Mouse (Mus musculus): ENCODE measurements around the gene Izumo1.
A peak's percentile ranks its signal among the peaks of the same experiment; 100 is the strongest.
"Not testable (repeated sequence)": the region's sequence is repeated elsewhere in the genome, so short reads cannot be mapped to it uniquely, and the experiment has no call there.

Gene Izumo1

DNA sequence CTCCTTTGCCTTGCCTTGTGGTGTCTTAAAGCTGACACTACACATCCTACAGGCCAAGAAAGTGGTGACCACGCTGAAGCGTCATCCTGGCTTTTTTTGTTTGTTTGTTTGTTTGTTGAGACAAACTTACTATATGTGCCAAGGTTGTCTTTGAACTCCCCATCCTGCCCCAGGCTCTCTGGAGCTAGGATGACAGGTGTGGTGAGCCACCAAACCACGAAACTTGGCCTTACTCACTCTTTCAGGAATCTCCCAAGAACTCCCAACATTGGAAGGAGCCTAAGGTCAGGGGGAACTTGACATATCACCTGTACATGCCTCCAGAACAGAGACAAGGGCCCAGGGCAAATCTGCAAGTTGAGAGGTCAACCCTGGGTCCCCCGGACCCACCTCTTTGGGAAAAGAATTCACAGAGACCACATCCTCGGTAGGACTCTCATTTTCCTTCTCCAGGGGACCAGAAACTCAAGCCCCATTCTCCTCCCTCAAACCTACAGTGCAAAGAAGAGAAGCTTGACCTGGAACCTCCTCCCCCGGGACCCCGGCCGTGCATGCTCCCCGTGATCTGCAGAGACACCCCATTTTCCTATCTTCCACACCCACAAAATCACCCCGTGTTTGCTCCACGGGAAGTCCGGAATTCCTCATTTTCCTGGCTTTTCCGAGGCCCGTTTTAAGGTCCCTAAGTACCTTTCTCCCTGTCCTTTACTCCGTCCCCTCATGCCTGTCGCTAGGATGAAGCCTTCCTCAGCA lies 21.1 kb downstream of the Izumo1 start:
- DNase-seq (ENCODE audit: low spot score in 2 of 2), result no peak

DNA sequence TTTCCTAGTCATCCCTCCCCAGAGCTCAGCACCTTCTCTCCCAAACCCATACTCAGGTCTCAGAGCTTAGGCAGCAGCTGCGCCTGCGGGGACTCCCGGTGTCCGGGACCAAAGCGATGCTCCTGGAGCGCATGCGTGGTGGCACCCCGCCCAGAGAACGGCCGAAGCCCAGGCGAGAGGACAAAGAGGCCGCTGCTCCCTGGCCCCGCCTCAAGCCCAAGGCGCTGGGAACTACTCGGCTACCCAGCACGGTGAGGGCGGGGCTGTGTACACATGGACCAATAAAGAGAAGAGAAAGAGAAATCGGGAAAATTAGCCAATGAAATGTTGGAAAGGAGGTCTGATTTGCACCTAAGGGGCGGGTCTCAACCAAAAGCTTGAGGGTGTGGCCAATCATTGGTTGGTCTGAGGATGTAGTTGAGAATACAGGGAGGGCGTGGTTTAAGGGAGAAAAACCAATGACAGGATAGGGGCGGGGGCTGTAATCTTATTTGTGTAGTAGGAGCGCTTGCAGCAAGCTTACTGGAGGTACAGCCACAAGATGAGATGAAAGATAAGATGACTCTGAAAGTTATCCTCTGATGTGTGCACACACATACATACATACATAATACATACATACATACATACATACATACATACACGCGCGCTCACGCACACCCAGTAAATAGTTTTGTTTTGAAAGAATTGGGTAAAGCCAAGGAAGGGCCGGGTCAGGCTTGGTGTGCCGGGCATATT lies 22.0 kb downstream of the Izumo1 start:
- peak; percentile 48 to 81 for DNase-seq (ENCODE audit: low spot score in 2 of 2)

DNA sequence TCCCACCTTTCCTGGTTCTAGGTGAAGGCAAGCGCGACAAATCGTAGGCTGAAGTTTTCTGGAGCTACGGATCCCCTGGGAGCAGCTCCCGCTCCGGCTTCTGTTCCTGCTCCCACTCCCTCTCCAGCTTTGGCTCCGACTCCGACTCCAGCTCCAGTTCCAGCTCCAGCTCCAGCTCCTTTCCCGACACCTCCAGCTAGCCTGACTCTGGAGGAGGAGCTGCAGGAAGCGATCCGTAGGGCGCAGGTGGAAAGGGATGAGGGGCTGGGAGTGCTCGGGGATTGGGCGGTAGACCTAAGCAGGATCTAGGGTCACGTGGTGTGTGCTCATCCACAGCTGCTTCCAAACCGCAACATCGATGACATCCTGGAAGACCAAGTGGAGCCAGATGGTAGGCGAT lies 22.6 kb downstream of the Izumo1 start:
- no peak for DNase-seq (ENCODE audit: low spot score in 2 of 2)

DNA sequence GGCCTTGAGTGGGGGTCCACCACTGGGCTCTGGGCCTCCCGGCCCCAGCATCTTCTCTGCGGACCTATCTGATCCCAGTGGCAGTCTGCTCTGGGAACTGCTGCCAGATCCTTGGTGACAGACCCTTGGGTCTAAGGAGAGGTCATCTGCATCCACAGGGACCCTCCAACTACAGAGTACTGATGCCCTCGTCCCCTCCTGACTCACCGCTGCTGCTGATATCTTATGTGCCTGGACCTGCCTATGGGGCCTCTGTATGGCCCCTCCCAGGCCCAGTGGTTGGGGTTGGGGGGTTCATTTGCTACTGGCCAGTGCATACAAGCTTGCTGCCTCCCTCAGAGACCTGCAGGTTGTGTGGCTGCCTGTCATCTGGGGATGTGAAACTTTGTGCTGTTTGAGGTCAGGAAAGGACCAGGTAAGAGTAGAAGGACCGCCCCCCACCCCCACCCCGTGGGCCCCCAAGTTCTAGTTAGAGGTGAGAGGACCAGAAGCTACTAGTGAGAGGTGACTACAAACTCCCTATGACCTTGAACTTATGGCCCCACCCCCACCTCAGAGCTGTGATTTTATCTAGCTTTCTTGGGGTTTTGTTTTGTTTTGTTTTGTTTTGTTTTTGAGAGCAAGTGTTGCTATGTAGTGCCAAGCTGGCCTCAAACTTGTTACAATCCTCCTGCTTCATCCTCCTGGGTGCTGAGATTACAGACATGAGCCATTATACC lies 23.4 kb downstream of the Izumo1 start:
- DNase-seq (ENCODE audit: low spot score in 2 of 2), result no peak

DNA sequence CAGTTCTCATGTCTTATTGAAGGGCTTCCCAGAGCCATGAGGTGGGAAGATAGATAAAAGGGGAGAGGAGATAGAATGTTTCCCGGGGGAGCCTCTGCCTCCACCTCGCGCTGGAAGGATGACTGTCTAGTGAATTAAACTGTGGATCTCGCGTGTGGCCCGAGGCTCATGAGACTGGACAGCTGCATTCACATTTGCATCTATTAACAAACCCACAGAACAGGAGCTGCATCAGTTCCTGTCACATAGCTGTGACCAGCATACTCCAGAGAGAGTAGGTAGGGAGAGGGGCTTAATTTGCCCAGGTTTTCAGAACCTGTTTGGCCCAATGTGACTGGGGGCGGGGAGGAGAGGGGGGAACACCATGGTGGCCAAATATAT lies 24.0 kb downstream of the Izumo1 start:
- DNase-seq (ENCODE audit: low spot score in 2 of 2), result no peak

DNA sequence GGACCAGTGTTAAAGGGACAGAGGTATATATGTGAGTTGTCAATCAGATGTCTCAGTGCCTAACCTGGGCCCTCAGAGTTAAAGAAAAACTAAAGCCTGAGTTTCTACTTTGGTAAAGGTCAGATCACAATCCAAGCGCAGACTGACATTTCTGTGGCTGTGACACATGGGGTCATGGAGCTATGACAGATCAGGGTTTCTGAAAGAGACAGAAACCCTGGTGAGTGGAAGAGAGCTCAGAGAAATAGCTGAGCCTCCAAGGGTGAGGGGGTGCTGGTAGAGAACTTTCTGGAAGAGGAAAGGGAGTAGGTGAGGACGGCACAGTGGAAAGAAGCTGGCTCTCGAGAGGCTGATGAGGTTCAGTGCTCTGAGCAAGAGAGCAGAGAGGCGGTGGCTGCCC lies 25.1 kb downstream of the Izumo1 start:
- no peak for DNase-seq (ENCODE audit: low spot score in 2 of 2)

DNA sequence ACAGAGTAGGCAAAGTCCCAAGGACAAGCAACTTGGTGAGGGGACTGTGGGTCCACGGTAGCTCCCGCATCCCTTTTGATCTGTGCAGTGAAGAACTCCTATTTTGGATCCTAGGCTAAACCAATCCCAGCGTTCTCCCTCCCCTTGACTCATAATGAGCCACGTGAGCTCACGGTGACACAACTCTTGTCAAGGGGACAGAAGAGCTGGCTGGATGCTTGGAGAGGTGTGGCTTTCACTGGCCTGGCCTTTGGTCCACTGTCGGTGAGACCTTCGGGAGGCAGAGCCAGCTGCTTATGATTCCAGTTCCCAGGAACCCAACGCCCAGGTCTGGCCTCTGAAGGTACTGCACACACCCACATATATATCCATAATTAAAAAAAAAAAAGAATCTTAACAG lies 27.7 kb downstream of the Izumo1 start:
- no peak for DNase-seq (ENCODE audit: low spot score in 2 of 2)

DNA sequence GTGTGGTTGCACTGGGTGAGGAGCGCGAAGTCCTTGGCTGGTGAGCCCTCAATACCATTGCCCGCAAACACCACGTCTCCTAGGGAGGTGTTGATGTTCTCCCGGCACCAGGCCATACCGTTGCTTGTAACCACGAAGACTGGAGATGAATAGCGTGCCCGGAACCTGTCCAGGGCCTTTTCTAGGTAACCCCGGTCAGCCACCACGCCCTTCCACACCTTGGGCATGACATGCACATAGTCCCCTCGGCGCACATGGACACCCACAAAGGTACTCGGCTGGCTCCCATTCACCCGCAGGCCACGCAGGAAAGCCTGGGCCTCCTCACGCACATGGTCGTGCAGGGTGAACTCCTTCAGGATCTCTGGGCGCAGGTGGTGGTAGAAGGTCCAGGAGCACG lies 28.9 kb downstream of the Izumo1 start:
- DNase-seq (ENCODE audit: low spot score in 2 of 2), result not testable (repeated sequence)

DNA sequence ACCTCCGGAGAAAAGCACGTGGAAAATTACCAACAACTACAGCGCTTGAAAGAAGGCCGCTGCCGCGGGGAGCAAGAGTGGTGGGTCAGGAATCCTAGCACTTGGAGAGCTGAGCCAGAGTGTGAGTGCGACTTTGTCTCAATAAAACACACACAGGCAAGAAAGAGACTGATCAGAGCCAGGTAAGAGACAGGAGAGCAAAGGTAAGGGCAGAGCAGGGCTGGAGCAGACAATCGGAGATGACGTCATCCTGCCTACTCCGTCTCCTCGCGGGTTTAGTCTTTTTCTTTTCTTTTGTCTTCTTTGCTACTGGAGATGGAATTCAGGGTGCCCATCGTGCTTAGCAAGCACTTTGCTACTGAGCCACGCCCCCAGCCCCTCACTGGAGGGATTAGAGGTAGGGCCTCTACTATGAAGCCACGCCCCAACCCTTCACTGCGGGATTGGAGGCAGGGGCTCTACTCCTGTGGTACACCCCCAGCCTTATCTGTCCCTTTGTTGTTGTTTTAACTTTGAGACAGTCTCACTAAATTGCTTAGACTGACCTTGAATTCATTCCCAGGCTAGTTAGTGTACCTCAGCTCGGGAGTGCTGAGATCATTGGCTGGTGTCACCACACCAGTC lies 32.9 kb downstream of the Izumo1 start:
- no peak for DNase-seq (ENCODE audit: low spot score in 2 of 2)

DNA sequence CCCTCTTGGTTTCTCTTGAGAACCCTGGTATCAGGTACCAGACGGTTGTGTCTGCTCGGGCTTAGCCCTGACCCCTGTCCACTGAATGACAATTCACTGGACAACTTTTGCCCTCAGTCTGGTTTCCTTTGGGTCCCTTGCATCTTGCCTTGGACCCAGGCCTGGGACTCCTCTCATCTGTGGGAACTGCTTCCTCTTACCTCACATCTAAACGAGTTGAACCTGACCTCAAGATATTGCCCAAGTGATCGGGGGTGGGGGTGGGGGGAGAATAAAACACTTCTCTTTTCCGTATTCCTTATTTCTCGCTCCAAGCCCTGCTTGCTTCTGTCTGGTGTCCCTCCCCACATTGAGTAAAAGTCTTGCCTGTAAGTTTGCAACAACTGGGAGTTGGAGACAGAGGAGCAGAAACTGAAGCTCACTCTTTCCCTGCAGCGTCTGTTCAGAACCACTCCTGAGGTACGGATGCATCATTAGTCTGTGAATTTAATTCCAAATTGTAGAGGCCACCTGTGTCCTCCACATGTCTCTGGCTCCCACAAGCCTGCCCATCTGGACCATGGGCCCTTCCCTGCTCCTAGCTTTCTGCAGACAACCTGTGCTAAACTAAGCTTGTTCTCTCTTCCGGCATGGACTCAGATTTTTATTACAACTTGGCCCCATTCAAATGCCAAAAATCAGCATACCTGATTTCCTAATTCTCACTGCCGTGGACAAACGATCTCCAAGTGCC lies 39.3 kb downstream of the Izumo1 start:
- DNase-seq (ENCODE audit: low spot score in 2 of 2), result no peak

DNA sequence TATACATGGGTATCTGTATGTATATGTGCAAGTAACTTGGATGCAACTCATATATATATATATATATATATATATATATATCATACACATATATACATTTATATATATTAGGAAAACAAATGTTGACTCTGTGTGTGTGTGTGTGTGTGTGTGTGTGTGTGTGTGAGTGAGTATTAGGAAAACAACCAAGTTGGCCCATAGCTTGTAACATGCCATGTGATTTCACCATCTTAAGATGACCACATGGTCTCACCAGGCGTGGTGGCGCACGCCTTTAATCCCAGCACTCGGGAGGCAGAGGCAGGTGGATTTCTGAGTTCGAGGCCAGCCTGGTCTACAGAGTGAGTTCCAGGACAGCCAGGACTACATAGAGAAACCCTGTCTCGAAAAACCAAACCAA lies 40.1 kb downstream of the Izumo1 start:
- DNase-seq (ENCODE audit: low spot score in 2 of 2), result not testable (repeated sequence)

DNA sequence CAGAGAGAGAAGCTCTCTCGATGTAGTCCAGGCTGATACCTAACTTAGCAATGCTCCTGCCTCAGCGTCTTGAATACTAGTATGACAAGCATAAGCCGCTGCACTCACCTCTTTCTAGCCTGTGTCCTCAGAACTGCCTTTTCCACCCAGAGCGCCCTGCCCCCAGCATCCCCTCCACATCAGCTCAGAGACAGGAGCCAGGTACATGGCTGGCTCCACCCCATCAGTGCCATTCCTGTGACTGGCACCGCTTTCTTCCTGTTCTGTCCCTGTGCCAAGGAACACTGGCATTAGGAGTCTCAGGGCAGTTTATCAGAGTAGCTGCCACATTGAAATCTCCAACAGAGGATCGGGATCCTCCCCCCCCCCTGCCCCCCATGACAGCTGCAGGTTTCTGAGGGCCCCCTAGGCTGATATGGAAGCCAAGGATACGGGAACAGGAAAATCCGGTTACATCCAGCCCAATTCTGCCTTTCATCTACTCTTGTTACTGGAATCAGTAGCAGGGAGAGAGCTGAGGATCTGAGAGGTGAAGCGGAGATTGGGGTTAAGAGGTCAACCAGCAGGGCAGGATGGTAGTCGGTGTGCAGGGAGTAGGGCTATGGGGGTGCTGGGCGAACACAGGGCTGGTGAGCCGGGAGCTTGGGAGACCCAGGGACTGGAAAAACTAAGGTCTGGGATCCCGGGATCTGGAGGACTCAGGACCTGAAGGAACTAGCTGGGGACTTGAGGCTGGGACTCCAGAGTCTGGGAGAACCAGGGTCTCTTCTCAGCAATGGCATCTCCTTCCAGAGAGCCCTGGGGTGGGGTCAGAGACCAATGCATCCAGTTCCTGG lies 43.9 kb downstream of the Izumo1 start:
- DNase-seq (ENCODE audit: low spot score in 2 of 2), result no peak

DNA sequence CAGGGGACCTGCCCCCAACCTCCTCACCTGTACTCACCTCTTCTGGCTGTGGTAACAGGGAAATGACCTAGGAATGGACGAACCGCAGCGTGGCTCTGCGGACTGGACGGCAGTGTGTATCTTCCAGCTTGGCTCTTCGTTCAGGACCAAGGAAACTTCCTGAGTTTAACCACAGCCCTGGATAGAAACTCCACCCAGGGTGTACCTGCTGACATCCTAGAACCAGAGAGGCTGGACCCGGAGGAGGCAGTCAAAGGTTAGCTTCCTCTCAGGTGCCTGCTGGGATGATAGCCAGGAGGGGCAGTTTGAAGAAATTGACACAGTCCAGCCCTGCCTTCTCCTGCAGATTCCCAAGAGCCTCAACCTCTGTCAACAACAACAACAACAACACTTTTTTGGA lies 44.5 kb downstream of the Izumo1 start, which contains the start of gene Fut2:
Gene Fut2, minus strand, starts transcription at position 234 of the 400 bp plus-strand sequence.
- DNase-seq (ENCODE audit: low spot score in 2 of 2), result no peak

DNA sequence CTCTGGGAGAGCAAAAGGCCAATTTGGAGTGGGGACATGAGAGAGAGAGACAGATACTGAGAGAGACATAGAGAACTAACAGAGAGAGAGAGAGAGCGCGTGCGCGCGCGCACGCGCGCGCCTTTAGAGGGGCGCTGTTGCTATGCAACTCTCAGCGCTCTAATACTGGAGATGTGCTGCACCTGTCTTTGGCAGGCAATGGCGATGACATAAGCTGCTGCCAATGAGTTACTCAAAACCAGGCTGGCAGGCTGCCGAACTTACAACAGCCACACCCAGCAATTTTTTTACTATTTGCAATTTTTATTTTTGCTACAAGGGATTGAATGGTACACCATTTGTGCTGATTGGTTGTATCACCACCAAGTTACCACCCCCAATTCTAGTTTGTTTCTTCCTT lies 46.1 kb downstream of the Izumo1 start:
- DNase-seq (ENCODE audit: low spot score in 2 of 2), result no peak

DNA sequence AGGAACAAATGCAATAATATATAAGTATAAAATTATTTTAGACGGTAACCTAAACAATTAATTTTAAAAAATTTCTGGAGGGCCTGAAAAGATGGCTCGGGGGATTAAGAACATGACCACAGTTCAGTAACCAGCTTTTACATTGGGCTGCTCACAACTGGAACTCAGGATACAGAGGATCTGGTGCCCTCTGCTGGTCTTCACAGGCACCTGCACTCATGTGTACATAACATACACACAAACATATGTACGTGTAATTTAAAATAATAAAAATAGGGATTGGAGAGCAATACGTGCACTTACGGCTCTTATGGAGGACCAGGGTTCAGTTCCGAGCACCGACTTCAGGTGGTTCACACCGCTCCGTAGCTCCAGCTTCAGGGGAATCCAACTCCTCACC lies 47.3 kb downstream of the Izumo1 start:
- DNase-seq (ENCODE audit: low spot score in 2 of 2), result no peak

DNA sequence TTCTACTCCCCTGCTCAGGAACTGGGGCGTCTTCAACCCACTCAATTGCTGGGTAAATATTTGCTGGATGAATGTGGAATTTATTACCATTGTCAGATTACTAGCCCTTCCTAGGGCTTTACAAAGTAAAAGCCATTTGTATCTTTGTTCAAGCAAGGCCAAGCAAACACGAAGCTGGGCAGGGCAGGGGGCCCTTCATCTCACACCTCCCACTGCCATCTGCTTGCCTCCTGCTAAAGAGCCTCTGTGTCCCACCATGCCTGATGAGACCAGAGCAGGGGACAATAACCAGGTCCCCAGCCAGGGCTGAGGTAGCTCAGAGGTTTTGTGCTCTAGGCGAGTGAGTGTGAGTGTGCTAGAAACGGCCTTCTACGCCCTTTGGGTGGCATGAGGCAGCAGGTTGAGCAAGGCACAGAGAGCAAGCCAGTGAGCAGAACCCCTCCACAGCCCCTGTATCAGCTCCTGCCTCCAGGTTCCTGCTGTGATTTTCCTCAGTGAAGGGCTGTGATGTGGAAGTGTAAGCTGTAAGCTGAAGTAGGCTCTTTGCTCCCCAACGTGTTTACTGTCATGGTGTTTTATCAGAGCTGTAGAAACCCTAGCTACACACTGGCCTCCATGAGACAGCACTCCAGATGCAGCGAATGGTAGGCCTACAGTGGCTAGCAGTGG lies 56.1 kb downstream of the Izumo1 start:
- DNase-seq (ENCODE audit: low spot score in 2 of 2), result no peak
